In the genomic region with DNA sequence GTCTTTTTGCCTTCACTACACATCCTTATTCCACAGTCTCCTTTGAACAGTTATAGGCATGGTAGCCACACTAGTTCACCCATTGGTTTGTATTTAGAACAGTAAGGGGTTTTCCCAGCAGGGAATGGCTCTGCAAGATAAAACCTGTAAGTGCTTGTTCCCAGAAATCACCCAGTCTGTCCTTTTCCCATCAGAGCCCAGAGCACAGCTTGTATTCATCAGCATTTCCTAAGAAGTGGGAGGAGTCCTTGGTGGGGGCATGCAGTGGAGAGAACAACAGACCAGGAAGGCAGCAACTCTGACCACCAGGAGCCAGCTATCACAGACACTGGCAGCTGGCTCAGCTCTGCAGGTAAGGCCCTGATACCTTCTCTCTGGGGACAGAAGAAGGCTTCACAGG, we compare ENCODE assay signal across 21 mouse cellular contexts. TPM values are rescaled to one million over a fixed set of nuclear protein-coding genes. Genes with fewer than 3 reads are reported as not detected.
DNase-seq lines count a peak whose midpoint lies in the region; ATAC-seq and TF ChIP-seq lines count a peak whose summit lies in the region.
"Had no signal": no experiment of that assay in that cellular context is flagged by ENCODE, and none has a peak within 500 bp of the region (broad histone marks: within the 10 kb centered on the region; RNA-seq: fewer than 3 reads in every experiment).

Serpina3i (plus strand) TSS at position 260 of the 400 bp plus-strand sequence.

- ATAC-seq in limb, embryonic 12.5 days (ENCODE audit: insufficient number of reproducible peaks, insufficient read depth, low FRiP score, low TSS enrichment, low read depth), result peak; percentile 26; the same call in 1 of the 2 replicates
- ATAC-seq in hindbrain, embryonic 12.5 days (ENCODE audit: low FRiP score), result no peak
- ATAC-seq: intestine, embryonic 16.5 days had no signal

- H3K27ac ChIP-seq in limb, embryonic 12.5 days, result no peak within 1 kb of the TSS
- H3K27ac ChIP-seq in limb, embryonic 10.5 days, result no peak within 1 kb of the TSS
- H3K27ac ChIP-seq in CH12.LX (ENCODE audit: insufficient read depth, low read depth), result no peak within 1 kb of the TSS
- no peak within 1 kb of the TSS for H3K27ac ChIP-seq in hindbrain, embryonic 12.5 days
- H3K27ac ChIP-seq: hindbrain, embryonic 13.5 days; midbrain, embryonic 12.5 days; neural tube, embryonic 15.5 days had no signal

- no peak for TF ChIP-seq EP300 in CH12.LX (IDR thresholded peaks at IDR 0.05; ENCODE audit: low read length)

- H3K4me1 ChIP-seq in limb, embryonic 12.5 days (replicated peaks), result peaks cover 8% of the 10 kb centered on the region; the same call in 1 of the 2 replicates
- peaks cover 12% of the 10 kb centered on the region for H3K4me1 ChIP-seq in limb, embryonic 10.5 days
- peaks cover 10 to 30% of the 10 kb centered on the region in 2 experiments for H3K4me1 ChIP-seq in CH12.LX (ENCODE audit: control insufficient read depth in 1 of 2, insufficient read depth in 2 of 2)
- H3K4me1 ChIP-seq in hindbrain, embryonic 12.5 days, result 0 out of 2 replicates have a peak, but pooled peaks cover 2% of the 10 kb centered on the region
- H3K4me1 ChIP-seq: hindbrain, embryonic 13.5 days; neural tube, embryonic 15.5 days had no signal

- H3K4me2 ChIP-seq in limb, embryonic 12.5 days, result no peak within 1 kb of the TSS
- peak within 1 kb of the TSS; percentile 44; the same call in 1 of the 2 replicates for H3K4me2 ChIP-seq in CH12.LX (ENCODE audit: insufficient read depth, low read depth, poor library complexity, severe bottlenecking)
- H3K4me2 ChIP-seq in hindbrain, embryonic 12.5 days (replicated peaks), result no peak within 1 kb of the TSS
- H3K4me2 ChIP-seq: heart, embryonic 11.5 days; hindbrain, embryonic 13.5 days; midbrain, embryonic 12.5 days; neural tube, embryonic 15.5 days had no signal

- no peak within 1 kb of the TSS for H3K4me3 ChIP-seq in limb, embryonic 12.5 days (replicated peaks)
- no peak within 1 kb of the TSS for H3K4me3 ChIP-seq in limb, embryonic 10.5 days
- H3K4me3 ChIP-seq in CH12.LX (replicated peaks in 1 of 3; ENCODE audit: low read depth in 2 of 3, low read length in 2 of 3, poor library complexity in 1 of 3), result no peak within 1 kb of the TSS
- no peak within 1 kb of the TSS for H3K4me3 ChIP-seq in hindbrain, embryonic 12.5 days
- H3K4me3 ChIP-seq: hindbrain, embryonic 13.5 days; midbrain, embryonic 12.5 days; neural tube, embryonic 15.5 days had no signal

- no peak within 1 kb of the TSS for H3K9ac ChIP-seq in limb, embryonic 12.5 days (replicated peaks)
- no peak within 1 kb of the TSS for H3K9ac ChIP-seq in CH12.LX (ENCODE audit: insufficient read depth, low read depth)
- no peak within 1 kb of the TSS for H3K9ac ChIP-seq in hindbrain, embryonic 12.5 days
- H3K9ac ChIP-seq: hindbrain, embryonic 13.5 days; midbrain, embryonic 12.5 days; neural tube, embryonic 15.5 days had no signal

- in situ Hi-C loops in CH12.LX (cut with MboI; ENCODE audit: low pct_ligation_motif_present, low pct_unique_long_range_greater_than_20kb, low sequenced_read_pairs), result no loop called here

- no peak for TF ChIP-seq RAD21 in CH12.LX (IDR thresholded peaks at IDR 0.05; ENCODE audit: low read depth, low read length)

- H3K27me3 ChIP-seq in limb, embryonic 12.5 days, result no peaks in the 10 kb centered on the region
- no peaks in the 10 kb centered on the region for H3K27me3 ChIP-seq in limb, embryonic 10.5 days (ENCODE audit: low read depth, poor library complexity, severe bottlenecking)
- no peaks in the 10 kb centered on the region for H3K27me3 ChIP-seq in CH12.LX (replicated peaks)
- H3K27me3 ChIP-seq in hindbrain, embryonic 12.5 days, result no peaks in the 10 kb centered on the region
- H3K27me3 ChIP-seq: hindbrain, embryonic 13.5 days; midbrain, embryonic 12.5 days; neural tube, embryonic 15.5 days had no signal

- TF ChIP-seq POLR2A in CH12.LX (IDR thresholded peaks at IDR 0.05; ENCODE audit: low read depth, low read length), result no peak

- DNase-seq in limb, embryonic 10.5 days (ENCODE audit: low spot score), result no peak
- DNase-seq in 3T3-L1 (ENCODE audit: low read depth, low spot score) (peak; percentile 29), CH12.LX (ENCODE audit: extremely low read depth) (no peak), adipocyte (ENCODE audit: low spot score) (peak; percentile 21)
- DNase-seq in frontal cortex, postnatal 25 days (ENCODE audit: low spot score in 2 of 2), result no peak
- no peak for DNase-seq in ovary, adult 18-20 months (ENCODE audit: low spot score)
- DNase-seq: adrenal gland, postnatal 14 days; cerebellum, adult 9-11 months; embryo, embryonic 11 days; gastrocnemius, postnatal 14 days; kidney, postnatal 36 days; retina, postnatal 1 day; thymus, postnatal 4 days had no signal

- H3K36me3 ChIP-seq in limb, embryonic 12.5 days, result no peaks in the 10 kb centered on the region
- no peaks in the 10 kb centered on the region for H3K36me3 ChIP-seq in limb, embryonic 10.5 days
- no peaks in the 10 kb centered on the region for H3K36me3 ChIP-seq in CH12.LX (replicated peaks in 1 of 2; ENCODE audit: control insufficient read depth in 1 of 2, insufficient read depth in 1 of 2, low read length in 1 of 2)
- H3K36me3 ChIP-seq in hindbrain, embryonic 12.5 days, result no peaks in the 10 kb centered on the region
- H3K36me3 ChIP-seq: hindbrain, embryonic 13.5 days; midbrain, embryonic 12.5 days; neural tube, embryonic 15.5 days had no signal

- no peak for TF ChIP-seq CTCF in CH12.LX (conservative IDR thresholded peaks at IDR 0.05 in 1 of 2, IDR thresholded peaks at IDR 0.05 in 1 of 2; ENCODE audit: low read depth in 2 of 2, low read length in 2 of 2)

- dilution Hi-C loops in CH12.LX (cut with MboI; ENCODE audit: extremely low pct_ligation_motif_present, extremely low pct_unique_long_range_greater_than_20kb, low sequenced_read_pairs), result no loop called here

- H3K9me3 ChIP-seq in limb, embryonic 12.5 days, result no peaks in the 10 kb centered on the region
- H3K9me3 ChIP-seq in limb, embryonic 10.5 days (replicated peaks), result no peaks in the 10 kb centered on the region
- no peaks in the 10 kb centered on the region for H3K9me3 ChIP-seq in CH12.LX (replicated peaks; ENCODE audit: low read length)
- H3K9me3 ChIP-seq in hindbrain, embryonic 12.5 days (replicated peaks), result no peaks in the 10 kb centered on the region
- H3K9me3 ChIP-seq: hindbrain, embryonic 13.5 days; midbrain, embryonic 12.5 days; neural tube, embryonic 15.5 days had no signal

- no peaks in the 10 kb centered on the region for H3K79me2 ChIP-seq in CH12.LX (replicated peaks; ENCODE audit: control insufficient read depth, extremely low read depth, insufficient read depth, poor library complexity, severe bottlenecking)

TF ChIP-seq in CH12.LX, 34 proteins besides CTCF, POLR2A, EP300 and RAD21:
- TF ChIP-seq IRF4 (IDR thresholded peaks at IDR 0.05; ENCODE audit: low read depth, low read length) (no peak), JUND (conservative IDR thresholded peaks at IDR 0.05; ENCODE audit: low read depth, low read length) (no peak), TBP (conservative IDR thresholded peaks at IDR 0.05; ENCODE audit: low read depth, low read length) (no peak), MEF2A (IDR thresholded peaks at IDR 0.05; ENCODE audit: borderline replicate concordance, low read depth, low read length) (no peak), USF1 (IDR thresholded peaks at IDR 0.05; ENCODE audit: low read depth, low read length) (no peak), ZKSCAN1 (IDR thresholded peaks at IDR 0.05; ENCODE audit: borderline replicate concordance, low read depth, low read length) (no peak), NRF1 (IDR thresholded peaks at IDR 0.05; ENCODE audit: low read depth, low read length) (no peak), PAX5 (IDR thresholded peaks at IDR 0.05; ENCODE audit: low read length) (no peak), CHD1 (IDR thresholded peaks at IDR 0.05; ENCODE audit: low read depth, low read length) (no peak), SMC3 (IDR thresholded peaks at IDR 0.05; ENCODE audit: low read depth, low read length) (no peak), TCF12 (IDR thresholded peaks at IDR 0.05; ENCODE audit: low read depth, low read length) (no peak), POLR2AphosphoS2 (IDR thresholded peaks at IDR 0.05; ENCODE audit: low read depth, low read length) (no peak), MYC (IDR thresholded peaks at IDR 0.05; ENCODE audit: low read depth, low read length) (no peak), NELFE (IDR thresholded peaks at IDR 0.05; ENCODE audit: low read depth, low read length) (no peak), UBTF (IDR thresholded peaks at IDR 0.05; ENCODE audit: low read depth, low read length) (no peak)

RNA-seq across cellular contexts. Expression of gene Serpina3i, which starts in this region (rescaled TPM):
- polyA plus RNA-seq in limb, embryonic 12.5 days (2016; fragmentation: Nextera tagmentation; extraction: Ambion mirVana), result 0.15 and 0.21 TPM in 2 replicates
- polyA plus RNA-seq in limb, embryonic 10.5 days (2016; fragmentation: Nextera tagmentation; extraction: Ambion mirVana), result 0.14 and 0.39 TPM in 2 replicates
- not detected in 2 replicates for total RNA-seq in CH12.LX (2012; rRNA removed)
- total RNA-seq in CH12.LX (2014; rRNA removed), result not detected in 2 replicates
- not detected in 2 replicates for polyA plus RNA-seq in CH12.LX (2012; ENCODE audit: insufficient read length, low read depth)
- polyA plus RNA-seq in hindbrain, embryonic 12.5 days (2016; fragmentation: Nextera tagmentation; extraction: Ambion mirVana), result 0.23 and 0.25 TPM in 2 replicates
- total RNA-seq: gastrocnemius, postnatal 14 days had no signal
- polyA plus RNA-seq: heart, embryonic 11.5 days; hindbrain, embryonic 13.5 days; limb, embryonic 11.5 days had no signal

Comparison
In these comparisons a context has a peak if more than half of its experiments do, and no peak if none do; other contexts are left out.
1. Peak in ATAC-seq in limb, embryonic 12.5 days; RNA of the gene not detected or under 1 TPM.
2. DNase-seq: peak in 3T3-L1 (single experiment) and adipocyte (single experiment); none in limb, embryonic 10.5 days (single experiment), CH12.LX (single experiment), frontal cortex, postnatal 25 days (0 of 2) and ovary, adult 18-20 months (single experiment).